Comparison of ENCODE assay signal across 10 mouse cellular contexts in the genomic region with DNA sequence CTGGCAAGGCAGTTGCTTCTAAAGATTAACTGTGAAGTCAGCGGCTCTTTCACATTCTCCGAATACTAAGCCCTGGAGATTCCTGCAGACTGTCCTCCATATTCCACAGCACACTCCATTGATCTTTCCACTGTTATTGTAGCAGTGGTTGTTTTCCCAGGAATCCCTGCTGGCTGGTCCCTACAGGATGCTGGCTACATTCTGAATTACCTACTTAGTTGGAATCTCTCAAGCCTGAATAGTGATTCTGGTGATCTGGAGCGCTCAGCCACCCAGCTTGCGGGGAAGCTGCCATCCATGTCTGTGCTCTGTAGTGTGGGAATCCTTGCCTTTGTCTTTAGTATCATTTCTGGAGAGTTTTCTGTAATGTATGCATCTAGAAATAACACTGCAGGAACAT. TPM values are rescaled to one million over a fixed set of nuclear protein-coding genes. Genes with fewer than 3 reads are reported as not detected.
DNase-seq lines count a peak whose midpoint lies in the region; ATAC-seq and TF ChIP-seq lines count a peak whose summit lies in the region.
"Had no signal": no experiment of that assay in that cellular context is flagged by ENCODE, and none has a peak within 500 bp of the region (broad histone marks: within the 10 kb centered on the region; RNA-seq: fewer than 3 reads in every experiment).

No protein-coding gene starts in this region.

- no peak for ATAC-seq in heart, embryonic 16.5 days (replicated peaks; ENCODE audit: extremely low read depth, insufficient read depth, low FRiP score)
- ATAC-seq in midbrain, embryonic 16.5 days: peak; percentile 30; the same call in 1 of the 2 replicates
- no peak for ATAC-seq in liver, postnatal 0 days

- no peaks in the 10 kb centered on the region for H3K27me3 ChIP-seq in heart, embryonic 16.5 days (ENCODE audit: control insufficient read depth, insufficient read depth, low read length)
- H3K27me3 ChIP-seq in midbrain, embryonic 16.5 days (ENCODE audit: control insufficient read depth, insufficient read depth, low read depth, low read length): no peaks in the 10 kb centered on the region
- no peaks in the 10 kb centered on the region for H3K27me3 ChIP-seq in liver, postnatal 0 days (ENCODE audit: insufficient read depth, low read length)

- peak overlapping the region; percentile 59 for H3K4me2 ChIP-seq in heart, embryonic 16.5 days (ENCODE audit: low read depth, low read length)
- peak overlapping the region; percentile 46 for H3K4me2 ChIP-seq in midbrain, embryonic 16.5 days (ENCODE audit: low read length)
- no peak overlapping the region for H3K4me2 ChIP-seq in liver, postnatal 0 days (ENCODE audit: low read depth, low read length)

- H3K36me3 ChIP-seq in heart, embryonic 16.5 days (ENCODE audit: control insufficient read depth, insufficient read depth): no peaks in the 10 kb centered on the region
- H3K36me3 ChIP-seq in midbrain, embryonic 16.5 days (ENCODE audit: control insufficient read depth, insufficient read depth, low read length): no peaks in the 10 kb centered on the region; the same call in 1 of the 2 replicates
- H3K36me3 ChIP-seq in liver, postnatal 0 days (replicated peaks; ENCODE audit: insufficient read depth, low read length): no peaks in the 10 kb centered on the region

- peak; percentile 11 to 14 for DNase-seq in cerebellum, adult 18-20 months
- DNase-seq in cerebellum, adult 9-11 months: no peak
- DNase-seq in layer of hippocampus, adult 2 months (ENCODE audit: low spot score in 2 of 2): no peak
- DNase-seq in layer of hippocampus, adult 9-10 months (ENCODE audit: low spot score): no peak
- DNase-seq in liver, postnatal 0 days: no peak
- DNase-seq in right cerebral cortex, postnatal 36 days (ENCODE audit: low spot score in 2 of 2): no peak
- DNase-seq: liver had no signal

- no peak overlapping the region for H3K9ac ChIP-seq in heart, embryonic 16.5 days (ENCODE audit: low read length)
- H3K9ac ChIP-seq in midbrain, embryonic 16.5 days (ENCODE audit: low read depth, low read length): no peak overlapping the region
- no peak overlapping the region for H3K9ac ChIP-seq in liver, postnatal 0 days (replicated peaks)

- no peak for TF ChIP-seq CTCF in layer of hippocampus, adult 2 months (conservative IDR thresholded peaks at IDR 0.05)
- TF ChIP-seq CTCF in liver, postnatal 0 days (IDR thresholded peaks at IDR 0.05; ENCODE audit: low read depth): no peak

- 47% methylated on average over 4 of the region's 4 CpGs for WGBS in heart, embryonic 16.5 days
- 11% methylated on average over 4 of the region's 4 CpGs for WGBS in midbrain, embryonic 16.5 days
- 54% methylated on average over 4 of the region's 4 CpGs for WGBS in liver, postnatal 0 days (ENCODE audit: insufficient replicate concordance)

- H3K4me1 ChIP-seq in heart, embryonic 16.5 days (ENCODE audit: control insufficient read depth, insufficient read depth, low read length): peaks cover 7% of the 10 kb centered on the region
- H3K4me1 ChIP-seq in midbrain, embryonic 16.5 days (ENCODE audit: control insufficient read depth, insufficient read depth, low read length): peaks cover 12% of the 10 kb centered on the region
- H3K4me1 ChIP-seq in liver, postnatal 0 days (ENCODE audit: insufficient read depth): no peaks in the 10 kb centered on the region

- H3K9me3 ChIP-seq in heart, embryonic 16.5 days (replicated peaks; ENCODE audit: control insufficient read depth, low read length): no peaks in the 10 kb centered on the region
- no peaks in the 10 kb centered on the region for H3K9me3 ChIP-seq in midbrain, embryonic 16.5 days (replicated peaks; ENCODE audit: control insufficient read depth, low read length, poor library complexity, severe bottlenecking)
- no peaks in the 10 kb centered on the region for H3K9me3 ChIP-seq in liver, postnatal 0 days (ENCODE audit: low read length)

- H3K27ac ChIP-seq in layer of hippocampus, adult 2 months: peak overlapping the region; percentile 77
- 0 out of 2 replicates have a peak overlapping the region, but pooled peaks have one; percentile 11 for H3K27ac ChIP-seq in heart, embryonic 16.5 days (ENCODE audit: low read length)
- H3K27ac ChIP-seq in midbrain, embryonic 16.5 days (ENCODE audit: low read length): peak overlapping the region; percentile 63
- H3K27ac ChIP-seq in liver, postnatal 0 days (ENCODE audit: low read depth): no peak overlapping the region

- peak overlapping the region; percentile 31; the same call in 1 of the 2 replicates for H3K4me3 ChIP-seq in layer of hippocampus, adult 2 months
- H3K4me3 ChIP-seq in heart, embryonic 16.5 days (ENCODE audit: low read length): peak overlapping the region; percentile 34
- peak overlapping the region; percentile 14; the same call in 1 of the 2 replicates for H3K4me3 ChIP-seq in midbrain, embryonic 16.5 days (ENCODE audit: low read depth, low read length)
- no peak overlapping the region for H3K4me3 ChIP-seq in liver, postnatal 0 days (ENCODE audit: low read depth, low read length)

- no peak for TF ChIP-seq EP300 in liver, postnatal 0 days (IDR thresholded peaks at IDR 0.05; ENCODE audit: low read depth)

RNA-seq across cellular contexts. Expression of a gene that starts 51.5 kb away (rescaled TPM):
- 10 to 100 TPM; 70.8 to 76.0 TPM for total RNA-seq in layer of hippocampus, adult 2 months (2021)
- polyA plus RNA-seq in heart, embryonic 16.5 days (2015; fragmentation: Nextera tagmentation; extraction: Ambion mirVana): 0.99 and 1.2 TPM in 2 replicates
- 56.0 and 76.4 TPM in 2 replicates for polyA plus RNA-seq in midbrain, embryonic 16.5 days (2015; fragmentation: Nextera tagmentation; extraction: Ambion mirVana)
- not detected in 2 replicates for polyA plus RNA-seq in liver, postnatal 0 days (2015; fragmentation: Nextera tagmentation; extraction: Ambion mirVana)
- total RNA-seq: monocyte, adult 5-6 weeks had no signal

Comparison
In these comparisons a context has a peak if more than half of its experiments do, and no peak if none do; other contexts are left out.
1. DNase-seq: peak in cerebellum, adult 18-20 months (2 of 2); none in cerebellum, adult 9-11 months (single experiment), layer of hippocampus, adult 2 months (0 of 2), layer of hippocampus, adult 9-10 months (single experiment), liver, postnatal 0 days (single experiment) and right cerebral cortex, postnatal 36 days (0 of 2).
2. RNA of a gene that starts 51.5 kb away (polyA plus RNA-seq): 56.0 to 76.4 TPM in midbrain, embryonic 16.5 days; 0.99 to 1.2 TPM in heart, embryonic 16.5 days and not detected in liver, postnatal 0 days; every median in the first group is over 10 times any median in the second.